Mouse (Mus musculus): Measurements from ENCODE around the gene Atp5b.

DNA sequence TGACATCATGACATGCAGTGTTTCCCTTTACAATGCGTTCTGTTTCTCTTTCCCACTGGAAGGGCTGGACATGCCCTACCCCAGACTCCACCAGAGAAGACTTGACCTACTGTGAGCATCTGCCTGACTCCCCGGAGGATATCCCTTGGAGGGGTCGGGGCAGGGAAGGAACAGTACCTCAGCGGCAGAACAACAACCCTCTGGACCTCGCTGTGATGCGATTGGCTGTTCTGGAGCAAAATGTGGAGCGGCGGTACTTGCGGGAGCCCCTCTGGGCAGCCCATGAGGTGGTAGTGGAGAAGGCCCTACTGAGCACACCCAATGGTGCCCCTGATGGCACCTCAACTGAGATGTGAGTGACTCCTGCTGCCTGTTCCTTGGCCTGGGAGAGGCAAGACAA, 41.8 kb downstream of the Atp5b start:
- TF ChIP-seq CTCF (IDR thresholded peaks at IDR 0.05; ENCODE audit: control insufficient read depth, insufficient read depth, low read length) (no peak), POLR2A (IDR thresholded peaks at IDR 0.05; ENCODE audit: borderline replicate concordance, control insufficient read depth, low read depth, low read length) (no peak)
